Mouse (Mus musculus) left cerebral cortex, adult 18-20 months (tissue): Measurements from ENCODE around the gene Schip1. TPM values are rescaled to one million over a fixed set of nuclear protein-coding genes. Genes with fewer than 3 reads are reported as not detected.

Experiments
- DNase-seq, 2 experiments: peaks; one replicate each; pipeline ENCODE4 v3.0.0; 2021 to 2022; ENCODE audit warnings: low spot score in 2 of 2, mixed read lengths in 1 of 2
- total RNA-seq, 2 experiments: library from RNA; stranded (reverse); gene quantifications; 2 replicates each; pipeline ENCODE4 v1.2.3; 2021

Gene Schip1
- total RNA-seq, 2 experiments from 2014 or later, result 250 to 294 TPM

GRCm38 (mm10) chr3:68377452-68378198 is 313.0 kb downstream of the Schip1 start:
- DNase-seq, result no peak

- DNase-seq, result no peak
Observed at GRCm38 (mm10) chr3:68378799-68379198, 314.2 kb downstream of the Schip1 start.

GRCm38 (mm10) chr3:68379242-68379641 is 314.6 kb downstream of the Schip1 start:
- DNase-seq, result no peak

GRCm38 (mm10) chr3:68383672-68384071 is 319.1 kb downstream of the Schip1 start:
- no peak for DNase-seq

- no peak for DNase-seq
Observed at GRCm38 (mm10) chr3:68385544-68385943, 320.9 kb downstream of the Schip1 start.

- DNase-seq, result no peak
Observed at GRCm38 (mm10) chr3:68388023-68388422, 323.4 kb downstream of the Schip1 start.

GRCm38 (mm10) chr3:68393578-68393977 is 329.0 kb downstream of the Schip1 start:
- DNase-seq, result no peak

GRCm38 (mm10) chr3:68398691-68399090 is 334.1 kb downstream of the Schip1 start:
- DNase-seq, result no peak

GRCm38 (mm10) chr3:68400121-68400520 is 335.5 kb downstream of the Schip1 start:
- no peak for DNase-seq

GRCm38 (mm10) chr3:68403343-68403742 is 338.7 kb downstream of the Schip1 start:
- DNase-seq, result no peak

GRCm38 (mm10) chr3:68403783-68404217 is 339.2 kb downstream of the Schip1 start:
- DNase-seq, result peak; percentile 6 to 15

GRCm38 (mm10) chr3:68405724-68406123 is 341.1 kb downstream of the Schip1 start:
- no peak for DNase-seq

GRCm38 (mm10) chr3:68412262-68412661 is 347.7 kb downstream of the Schip1 start:
- no peak for DNase-seq

GRCm38 (mm10) chr3:68419792-68420191 is 355.2 kb downstream of the Schip1 start:
- DNase-seq, result no peak

- no peak for DNase-seq
Observed at GRCm38 (mm10) chr3:68420927-68421326, 356.3 kb downstream of the Schip1 start.

GRCm38 (mm10) chr3:68421849-68422248 is 357.2 kb downstream of the Schip1 start:
- no peak for DNase-seq

GRCm38 (mm10) chr3:68428081-68428480 is 363.5 kb downstream of the Schip1 start:
- DNase-seq, result no peak

GRCm38 (mm10) chr3:68434435-68434834 is 369.8 kb downstream of the Schip1 start:
- no peak for DNase-seq

GRCm38 (mm10) chr3:68434897-68435296 is 370.3 kb downstream of the Schip1 start:
- no peak for DNase-seq

- DNase-seq, result no peak
Observed at GRCm38 (mm10) chr3:68448480-68448879, 383.9 kb downstream of the Schip1 start.

- no peak for DNase-seq
Observed at GRCm38 (mm10) chr3:68451634-68452033, 387.0 kb downstream of the Schip1 start.

- no peak for DNase-seq
Observed at GRCm38 (mm10) chr3:68453266-68453665, 388.7 kb downstream of the Schip1 start.
